Mouse (Mus musculus) liver, adult 2 months (tissue): ENCODE results near the gene Pgm5.

Experiments used
- CTCF ChIP-seq: fragments of 200-500 bp; IDR thresholded peaks from 2 replicates; pipeline ENCODE4 v1.5.1; 2011; ENCODE audit warnings: low read depth, low read length, control low read depth
- POLR2A ChIP-seq: fragments of 200-500 bp; IDR thresholded peaks from 2 replicates; pipeline ENCODE4 v1.6.1; 2011; ENCODE audit warnings: low read length, control low read depth; ENCODE audit not compliant: insufficient read depth; ENCODE audit errors: extremely low read depth

- no peak for TF ChIP-seq CTCF
- no peak for TF ChIP-seq POLR2A
These were observed 126.0 kb downstream of the Pgm5 start for GRCm38 (mm10) chr19:24735484-24736128.
